Mouse (Mus musculus): ENCODE results near the gene Scamp1.

Scamp1 gene

DNA sequence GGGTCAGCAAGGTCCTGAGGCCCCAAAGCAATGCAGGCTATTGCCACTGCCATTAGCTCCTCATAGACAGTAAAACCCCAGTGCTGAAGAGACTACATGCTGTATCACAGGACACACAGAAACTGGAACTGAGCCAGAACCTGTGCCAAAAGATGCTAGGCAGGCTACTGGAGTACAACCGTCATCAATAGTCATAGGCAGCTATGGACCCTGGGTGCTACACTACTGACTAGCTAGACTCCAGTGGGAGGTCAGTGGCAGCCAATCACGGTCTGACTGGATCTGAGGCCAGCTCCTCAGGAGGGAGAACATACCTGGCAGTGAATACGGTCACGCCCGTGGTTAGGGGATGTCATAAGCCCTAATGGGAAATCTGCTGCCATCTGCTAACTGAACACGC, 14.4 kb downstream of the Scamp1 start:
- no peak for DNase-seq

- DNase-seq: peak; percentile 9
These were observed 17.5 kb downstream of the Scamp1 start for GRCm38 (mm10) chr13:94268201-94268600.

DNA sequence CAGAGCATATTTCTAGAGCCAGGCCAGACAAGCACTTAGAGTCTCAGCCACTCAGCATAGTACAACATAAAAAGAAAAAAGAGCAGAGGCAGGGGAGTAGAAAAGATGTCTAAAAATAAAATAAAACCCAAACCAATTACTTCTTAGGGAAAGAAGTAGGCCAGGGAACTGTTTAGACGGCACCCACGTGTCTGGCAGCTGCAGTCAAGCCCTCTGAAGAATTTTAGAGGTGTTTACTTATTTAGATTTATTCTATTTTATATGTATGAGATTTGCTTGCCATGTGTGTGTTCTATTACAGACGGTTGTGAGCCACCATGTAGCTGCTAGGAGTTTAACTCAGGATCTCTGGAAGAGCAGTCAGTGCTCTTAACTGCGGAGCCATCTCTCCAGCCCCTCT, 18.5 kb downstream of the Scamp1 start:
- no peak for DNase-seq

DNA sequence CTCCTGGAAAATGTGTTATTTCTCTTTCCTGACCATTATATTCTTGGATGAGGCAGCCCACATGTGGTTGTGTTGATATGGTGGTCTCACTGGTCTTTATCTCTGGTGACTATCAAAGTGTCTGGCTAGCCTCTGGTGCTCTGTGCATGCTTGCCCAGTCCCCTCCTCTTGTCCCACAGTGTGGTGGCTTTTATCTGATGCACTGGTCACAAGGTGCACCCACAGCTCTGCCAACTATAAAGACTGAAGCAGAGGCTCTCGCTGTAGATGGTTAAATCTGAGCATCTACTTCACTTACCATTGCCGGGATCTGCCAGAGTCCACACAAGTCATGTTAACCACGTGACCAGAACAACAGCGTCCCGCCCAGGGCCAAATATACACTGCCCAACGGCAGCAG, 19.1 kb downstream of the Scamp1 start:
- no peak for DNase-seq

DNA sequence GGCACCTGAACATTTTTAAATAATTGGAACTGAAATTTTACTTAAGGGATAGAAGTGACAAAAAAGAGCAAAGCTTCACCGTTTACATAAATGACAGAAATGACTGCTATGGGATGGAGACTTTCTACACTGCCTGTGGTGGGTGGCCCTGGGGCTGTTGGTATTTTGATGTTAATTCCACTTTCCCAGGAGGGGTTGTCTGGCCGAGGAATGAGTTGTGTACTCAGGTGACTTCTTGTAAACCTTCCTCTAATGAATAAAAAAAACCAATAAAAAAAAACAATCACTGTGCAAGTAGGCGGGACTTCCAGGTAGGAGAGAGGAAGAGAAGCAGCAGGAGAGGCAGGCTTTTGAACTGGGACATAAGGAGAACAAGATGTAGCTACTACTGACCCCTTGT, 20.4 kb downstream of the Scamp1 start:
- no peak for DNase-seq

- no peak for DNase-seq
These were observed 21.7 kb downstream of the Scamp1 start for GRCm38 (mm10) chr13:94263943-94264342.

DNA sequence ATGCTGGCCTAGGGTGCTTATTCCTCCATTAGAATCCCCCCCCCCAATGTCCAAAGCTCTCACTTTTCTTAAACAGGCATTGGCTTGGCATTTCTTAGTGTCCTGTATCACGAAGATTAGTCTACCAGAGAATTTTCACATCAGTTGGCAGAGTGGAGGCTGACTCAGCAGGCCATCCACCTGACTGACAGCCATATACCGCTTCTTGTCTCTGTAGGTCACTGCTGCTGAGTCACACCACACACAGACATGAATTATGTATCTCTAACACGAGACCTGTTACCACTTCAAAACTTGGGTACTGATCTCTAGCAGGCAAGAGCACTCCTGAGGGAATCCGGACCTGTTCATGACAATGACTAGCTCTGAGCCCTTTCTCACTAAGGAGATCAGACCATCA, 23.1 kb downstream of the Scamp1 start:
- DNase-seq: peak; percentile 11

DNA sequence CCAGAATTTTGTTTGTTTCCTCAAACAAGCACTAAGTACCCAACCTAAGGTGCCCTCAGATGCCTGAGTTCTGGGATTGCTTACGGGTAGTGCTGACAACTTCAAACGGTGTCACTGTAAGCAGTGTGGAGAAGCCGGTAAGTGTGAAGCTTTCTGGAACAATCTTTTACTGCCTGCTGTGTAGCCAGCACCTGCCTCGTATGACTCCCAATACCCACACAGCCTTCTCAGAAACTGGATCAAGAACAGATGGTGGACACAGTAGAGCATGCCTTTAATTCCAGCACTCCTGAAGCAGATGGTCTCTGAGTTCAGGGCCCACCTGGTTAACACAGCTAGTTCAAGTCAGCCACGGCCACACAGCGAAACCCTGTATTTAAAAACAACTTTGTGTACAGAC, 24.0 kb downstream of the Scamp1 start:
- no peak for DNase-seq

DNA sequence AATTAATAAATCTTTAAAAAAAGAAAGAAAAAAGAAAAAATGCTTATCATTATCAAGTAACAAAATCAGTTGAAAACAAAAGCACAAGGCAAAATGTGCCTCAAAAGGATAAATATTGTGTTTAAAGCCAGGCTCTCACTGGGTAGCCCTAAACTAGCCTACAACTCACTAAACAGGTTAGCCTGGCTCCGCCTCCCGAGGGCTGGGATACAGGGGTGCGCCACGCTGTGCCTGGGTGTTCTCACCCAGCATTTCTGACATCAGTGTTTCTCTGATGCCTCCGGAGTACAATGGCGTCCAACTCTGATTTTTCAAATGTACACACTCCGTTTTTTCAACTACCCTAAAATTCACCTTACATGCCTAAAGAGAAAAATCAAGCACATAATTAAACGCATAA, 24.7 kb downstream of the Scamp1 start:
- DNase-seq: no peak

DNA sequence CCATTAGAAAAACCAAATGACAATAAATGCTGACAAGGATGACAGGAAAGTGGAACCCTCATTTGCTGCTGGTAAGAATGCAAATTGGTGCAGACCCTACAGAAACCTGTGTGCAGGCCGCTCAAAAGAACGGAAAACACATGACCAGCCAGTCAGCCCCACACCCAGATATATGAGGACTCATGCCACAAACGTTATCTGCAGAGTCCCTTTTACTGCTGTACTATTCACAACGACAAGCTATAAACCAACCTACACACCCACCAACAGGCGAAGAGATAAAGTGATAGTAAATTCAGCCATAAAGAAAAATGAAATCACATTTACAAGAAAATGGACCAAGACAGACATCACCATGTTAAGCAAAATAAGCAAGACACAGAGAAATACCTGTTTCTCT, 26.4 kb downstream of the Scamp1 start:
- DNase-seq: no peak

- DNase-seq: no peak
These were observed 27.1 kb downstream of the Scamp1 start for GRCm38 (mm10) chr13:94258530-94258929.

GRCm38 (mm10) chr13:94257711-94258110, 27.9 kb downstream of the Scamp1 start:
- no peak for DNase-seq

DNA sequence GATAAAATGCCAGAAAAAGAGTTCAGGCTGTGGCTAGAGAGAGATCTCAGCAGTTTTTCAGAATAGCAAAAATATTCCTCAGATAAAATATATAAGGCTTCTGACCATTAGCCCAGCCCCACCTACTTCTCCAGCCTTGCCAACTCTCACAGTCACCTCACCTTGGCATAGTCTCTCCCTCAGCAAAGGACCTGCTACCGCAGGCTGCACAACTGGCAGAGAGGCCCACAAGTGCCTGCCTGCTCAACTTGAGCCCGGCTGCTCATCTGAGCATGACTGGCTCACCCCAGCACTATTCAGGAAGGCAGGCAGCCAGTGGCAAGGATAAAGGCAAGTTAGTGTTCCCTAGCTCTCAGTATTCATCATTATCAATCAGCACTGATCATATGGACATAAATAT, 30.5 kb downstream of the Scamp1 start:
- DNase-seq: no peak

DNA sequence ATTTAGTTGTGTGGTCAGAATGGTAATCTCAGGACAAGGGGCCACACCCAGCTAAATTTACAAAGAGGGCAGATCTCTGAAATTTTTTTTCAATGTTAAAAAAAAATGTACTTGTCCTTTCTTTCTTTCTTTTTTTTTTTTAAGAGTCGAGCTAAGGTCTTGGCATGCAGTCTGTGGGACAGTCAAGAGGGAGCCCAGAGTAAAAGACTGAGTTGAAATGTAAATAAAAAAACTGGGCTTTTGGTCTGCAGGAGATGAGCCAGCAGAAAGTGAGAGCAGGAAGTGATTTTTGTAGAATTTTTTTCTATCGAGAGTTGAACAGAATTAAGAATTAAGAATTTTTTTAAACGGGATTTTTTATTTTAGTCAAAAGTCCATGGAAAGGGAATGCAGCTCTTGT, 31.4 kb downstream of the Scamp1 start:
- DNase-seq: no peak

GRCm38 (mm10) chr13:94253052-94253451, 32.6 kb downstream of the Scamp1 start:
- no peak for DNase-seq

- no peak for DNase-seq
These were observed 34.9 kb downstream of the Scamp1 start for GRCm38 (mm10) chr13:94250761-94251160.

GRCm38 (mm10) chr13:94250188-94250587, 35.5 kb downstream of the Scamp1 start:
- no peak for DNase-seq

DNA sequence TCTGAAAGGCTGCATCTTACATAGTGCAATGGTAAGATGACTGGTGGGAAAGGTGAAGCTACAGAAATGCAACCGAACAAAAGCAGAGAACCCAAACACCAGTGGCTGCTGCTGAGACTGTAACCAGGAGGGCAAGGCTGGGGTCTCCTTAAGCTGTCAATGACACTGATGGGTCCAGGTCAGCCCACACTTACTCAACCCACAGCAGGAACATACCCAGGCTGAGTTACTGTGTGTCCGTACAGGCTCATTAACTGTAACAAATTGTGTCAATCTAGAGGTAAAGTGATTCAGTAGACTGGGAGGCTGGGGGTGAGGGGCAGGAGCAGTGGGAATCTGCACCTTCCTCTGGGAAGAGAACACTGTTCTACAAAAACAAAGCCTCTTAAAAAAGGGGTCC, 42.8 kb downstream of the Scamp1 start:
- DNase-seq: no peak

DNA sequence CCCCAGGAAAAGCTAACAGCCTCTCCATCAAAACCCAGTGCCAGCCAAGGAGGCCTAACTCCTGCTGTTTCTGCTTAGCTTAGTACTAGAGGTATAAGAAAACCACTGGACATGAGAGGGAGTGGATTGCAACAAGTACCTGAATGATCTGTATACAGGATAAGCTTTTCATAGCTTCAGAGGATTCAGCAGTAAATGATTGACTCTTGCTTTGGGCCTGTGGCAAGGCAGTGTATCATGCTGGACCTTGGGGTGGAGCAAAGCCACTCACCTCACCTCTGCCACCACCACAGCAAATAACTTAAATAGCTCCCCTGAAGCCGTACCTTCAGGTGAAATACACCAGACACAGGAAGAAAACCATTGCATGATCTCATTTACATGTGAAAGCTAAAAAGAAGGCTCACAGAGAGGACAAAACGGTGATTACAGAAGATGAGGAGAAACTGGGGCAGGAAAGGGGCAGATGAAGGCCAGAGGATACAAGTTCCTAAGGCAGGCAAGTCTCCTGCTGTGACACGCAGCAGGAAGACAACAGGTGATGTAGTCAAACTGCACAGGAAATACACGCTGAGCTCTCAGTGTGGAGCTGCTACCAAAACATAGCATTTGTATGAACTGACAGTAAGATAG, 43.6 kb downstream of the Scamp1 start:
- DNase-seq: no peak

DNA sequence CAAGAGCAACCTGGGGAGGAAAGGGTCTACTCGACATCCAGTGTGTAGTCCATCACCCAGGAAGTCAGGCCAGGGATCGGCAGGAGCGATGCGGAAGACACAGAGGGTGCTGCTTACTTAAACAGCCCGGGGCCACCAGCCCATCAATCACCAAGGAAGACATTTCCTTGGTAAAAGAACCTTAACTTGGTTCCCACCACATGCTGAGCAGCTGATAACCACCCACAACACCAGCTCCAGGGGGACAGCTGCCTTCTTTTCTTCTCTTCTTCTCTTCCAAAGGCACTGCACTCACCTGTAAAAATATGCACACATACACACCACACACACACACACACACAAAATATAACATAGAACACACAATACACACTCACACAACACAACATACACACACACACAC, 44.8 kb downstream of the Scamp1 start:
- DNase-seq: no peak

GRCm38 (mm10) chr13:94240111-94240510, 45.5 kb downstream of the Scamp1 start:
- DNase-seq: no peak

DNA sequence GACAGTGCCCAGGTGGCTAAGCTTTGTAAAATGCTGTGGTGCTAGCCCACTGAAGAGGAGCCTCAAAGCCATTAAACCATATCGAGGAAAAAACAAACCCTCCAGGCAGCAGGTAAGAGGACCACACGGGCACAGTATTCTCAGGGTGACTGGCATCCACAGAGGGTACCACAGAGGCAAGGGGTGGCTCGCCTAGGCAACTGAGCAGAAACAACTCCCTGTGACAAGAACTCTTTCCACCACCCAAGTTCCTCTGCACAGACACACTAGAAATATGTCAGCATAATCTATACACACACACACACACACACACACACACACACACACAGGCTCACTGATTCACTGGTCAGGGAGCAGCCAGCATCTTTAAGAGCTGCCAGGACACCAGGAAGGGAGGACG, 46.2 kb downstream of the Scamp1 start:
- no peak for DNase-seq

DNA sequence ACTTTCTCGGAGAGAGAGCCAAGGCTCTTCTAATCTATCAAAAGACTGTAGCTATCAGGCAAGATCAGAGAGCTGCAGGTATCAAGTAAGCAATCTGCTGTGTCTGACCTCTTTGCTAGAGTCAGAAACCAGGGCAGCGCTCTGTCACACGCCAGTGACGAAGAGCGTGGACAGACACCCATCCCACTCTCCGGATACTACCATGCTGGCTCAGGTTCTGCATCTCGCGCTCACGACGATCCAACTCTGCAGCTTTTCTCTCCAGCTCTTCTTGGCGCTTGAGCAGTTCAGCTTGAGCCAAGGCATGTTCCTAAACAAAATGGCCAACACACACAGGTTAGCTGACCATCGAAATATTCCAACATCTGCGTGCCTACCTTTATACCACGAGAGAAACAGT, 53.8 kb downstream of the Scamp1 start:
- no peak for DNase-seq

DNA sequence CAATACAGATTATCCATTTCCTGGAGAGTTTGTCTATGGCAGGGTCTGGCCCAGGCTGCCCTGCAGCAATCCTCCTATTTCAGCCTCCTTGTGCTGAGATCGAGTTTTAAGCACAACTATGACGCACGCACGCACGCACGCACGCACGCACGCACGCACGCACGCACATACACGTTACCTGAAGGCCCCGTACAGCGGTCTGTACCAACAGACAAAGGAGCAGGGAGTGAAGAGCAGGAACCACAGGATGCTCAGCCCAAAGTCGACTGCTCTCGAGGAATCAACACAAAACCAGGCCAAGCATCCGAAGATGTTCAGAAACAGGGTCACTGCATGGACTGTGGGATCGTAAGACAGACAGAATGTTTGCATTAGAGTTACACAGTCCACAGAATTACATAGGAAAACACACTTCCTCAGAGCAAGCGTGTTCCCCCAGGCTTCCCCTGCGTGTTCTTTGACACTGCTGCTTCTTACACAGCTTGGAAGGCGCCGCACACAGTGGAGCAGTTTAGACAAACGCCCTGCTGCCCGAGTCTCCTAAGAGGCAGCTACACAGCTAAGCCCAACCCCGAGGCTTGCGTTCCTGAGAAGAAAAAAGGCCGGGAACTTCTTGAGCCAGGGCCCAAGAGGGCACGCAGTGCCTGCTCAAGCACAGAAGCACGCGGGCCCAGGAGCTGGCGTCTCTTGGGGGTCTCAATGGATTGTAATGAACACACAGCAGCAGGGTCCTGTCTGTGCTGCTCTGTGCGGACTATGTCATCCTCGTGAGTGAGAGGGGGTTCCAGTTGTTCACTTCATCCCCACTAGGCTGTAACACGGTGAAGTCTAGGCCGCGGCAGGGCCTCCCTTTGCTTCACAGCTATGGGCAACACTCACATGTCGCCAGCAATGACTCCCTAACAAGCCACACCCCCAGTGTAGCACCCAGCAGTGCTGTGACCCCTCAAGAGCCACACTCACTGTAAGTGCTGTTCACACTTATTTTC, 60.6 kb downstream of the Scamp1 start:
- no peak for DNase-seq
